Mouse (Mus musculus) MEL (cell line): Measurements from ENCODE around the gene Cstl1.

Experiments used
- BHLHE40 ChIP-seq: IDR thresholded peaks from 2 replicates; pipeline ENCODE4 v1.6.1; 2012; ENCODE audit warnings: low read depth, mild to moderate bottlenecking, inconsistent platforms, low read length, improper control_type of control experiment, borderline replicate concordance
- CHD1 ChIP-seq: IDR thresholded peaks from 2 replicates; pipeline ENCODE4 v1.6.1; 2012; ENCODE audit warnings: low read depth, mild to moderate bottlenecking, inconsistent platforms, low read length, improper control_type of control experiment
- CTCF ChIP-seq, 3 experiments: IDR thresholded peaks in 2 of 3; conservative IDR thresholded peaks in 1 of 3; 2 replicates each; pipeline ENCODE4 v1.5.1; 2011 to 2012; ENCODE audit warnings: low read length in 3 of 3, low read depth in 2 of 3, mild to moderate bottlenecking in 2 of 3, improper control_type of control experiment in 1 of 3, inconsistent platforms in 1 of 3, mixed read lengths in 1 of 3, moderate library complexity in 1 of 3; ENCODE audit not compliant: control insufficient read depth in 1 of 3, insufficient read depth in 1 of 3, poor library complexity in 1 of 3, severe bottlenecking in 1 of 3
- EP300 ChIP-seq, 2 experiments: IDR thresholded peaks; 2 replicates each; pipeline ENCODE4 v1.6.1; 2011; ENCODE audit warnings: improper control_type of control experiment in 2 of 2, low read length in 2 of 2, low read depth in 1 of 2, mild to moderate bottlenecking in 1 of 2
- GATA1 ChIP-seq: IDR thresholded peaks from 2 replicates; pipeline ENCODE4 v1.6.1; 2011; ENCODE audit warnings: low read depth, low read length, improper control_type of control experiment
- JUND ChIP-seq: IDR thresholded peaks from 2 replicates; pipeline ENCODE4 v1.6.1; 2011; ENCODE audit warnings: low read depth, mild to moderate bottlenecking, improper control_type of control experiment, low read length
- POLR2A ChIP-seq, 2 experiments: IDR thresholded peaks; 2 replicates each; pipeline ENCODE4 v1.6.1; 2011 to 2012; ENCODE audit warnings: low read length in 2 of 2, mild to moderate bottlenecking in 2 of 2, control low read depth in 1 of 2, improper control_type of control experiment in 1 of 2, low read depth in 1 of 2, moderate library complexity in 1 of 2; ENCODE audit not compliant: control insufficient read depth in 1 of 2, insufficient read depth in 1 of 2, poor library complexity in 1 of 2
- RAD21 ChIP-seq: IDR thresholded peaks from 2 replicates; pipeline ENCODE4 v1.6.1; 2011; ENCODE audit warnings: mild to moderate bottlenecking, low read depth, low read length, improper control_type of control experiment
- SMC3 ChIP-seq: IDR thresholded peaks from 2 replicates; pipeline ENCODE4 v1.6.1; 2011; ENCODE audit warnings: low read depth, low read length, improper control_type of control experiment
- TAL1 ChIP-seq: IDR thresholded peaks from 2 replicates; pipeline ENCODE4 v1.6.1; 2012; ENCODE audit warnings: mild to moderate bottlenecking, inconsistent platforms, low read length, moderate library complexity, mixed read lengths

DNA sequence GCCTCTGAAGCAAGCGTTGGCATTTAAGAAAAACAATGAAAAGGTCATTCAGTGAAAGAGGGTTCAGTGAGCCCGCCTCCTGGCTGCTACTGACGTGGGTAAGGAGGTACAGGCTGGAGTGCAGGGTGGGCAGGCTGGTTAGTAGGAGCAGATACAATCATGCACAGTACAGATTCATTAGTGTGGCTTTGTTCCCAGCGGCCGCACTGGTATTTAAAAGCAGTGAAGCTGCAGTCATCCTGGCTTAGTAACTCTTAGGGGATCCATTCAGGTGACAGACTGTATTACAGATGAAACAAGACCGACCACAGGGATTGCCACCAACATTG, 43.0 kb upstream of the Cstl1 start:
- TF ChIP-seq CTCF (IDR thresholded peaks at IDR 0.05 in 2 of 3, conservative IDR thresholded peaks at IDR 0.05 in 1 of 3; ENCODE audit: control insufficient read depth in 1 of 3, insufficient read depth in 1 of 3, low read depth in 2 of 3, low read length in 3 of 3, poor library complexity in 1 of 3, severe bottlenecking in 1 of 3) (no peak), GATA1 (no peak), EP300 (IDR thresholded peaks at IDR 0.05; ENCODE audit: low read depth in 1 of 2, low read length in 2 of 2) (no peak), JUND (no peak), POLR2A (IDR thresholded peaks at IDR 0.05; ENCODE audit: control insufficient read depth in 1 of 2, insufficient read depth in 1 of 2, low read depth in 1 of 2, low read length in 2 of 2, poor library complexity in 1 of 2) (no peak), RAD21 (no peak), CHD1 (no peak), BHLHE40 (no peak), SMC3 (no peak), TAL1 (no peak)
